Mouse (Mus musculus) cortical plate, adult 2 months (tissue): Measurements from ENCODE around the gene Inpp5f.

Source experiments
- CTCF ChIP-seq: fragments of 200-500 bp; IDR thresholded peaks from 2 replicates; pipeline ENCODE4 v1.5.1; 2011; ENCODE audit warnings: mild to moderate bottlenecking, control low read depth, low read length; ENCODE audit not compliant: insufficient read depth; ENCODE audit errors: extremely low read depth
- POLR2A ChIP-seq: fragments of 200-500 bp; IDR thresholded peaks from 2 replicates; pipeline ENCODE4 v1.6.1; 2011; ENCODE audit warnings: mild to moderate bottlenecking, low read length, control low read depth; ENCODE audit not compliant: insufficient read depth; ENCODE audit errors: extremely low read depth

DNA sequence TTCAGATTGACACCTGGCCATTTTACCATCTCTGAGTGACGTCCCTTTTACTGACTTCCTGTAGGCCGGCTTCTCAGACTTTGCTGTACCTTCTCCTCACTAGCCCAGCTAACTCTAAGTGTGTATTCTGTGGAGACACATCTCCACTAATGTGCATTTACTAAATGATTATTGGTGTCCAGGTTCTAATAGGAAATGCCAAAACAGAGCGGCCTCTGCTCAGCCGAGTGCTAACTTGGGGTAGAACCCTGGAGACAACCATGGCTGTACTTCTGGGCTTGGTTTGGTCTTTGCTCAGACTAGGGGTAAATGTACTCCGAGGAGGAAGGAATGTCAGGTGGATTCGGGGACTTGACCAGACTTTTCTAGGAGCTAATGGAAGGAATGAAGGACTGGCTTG is 638 bp upstream of the Inpp5f start:
- no peak for TF ChIP-seq POLR2A
- no peak for TF ChIP-seq CTCF
